7 mouse cellular contexts compared by ENCODE assay signal in the genomic region with DNA sequence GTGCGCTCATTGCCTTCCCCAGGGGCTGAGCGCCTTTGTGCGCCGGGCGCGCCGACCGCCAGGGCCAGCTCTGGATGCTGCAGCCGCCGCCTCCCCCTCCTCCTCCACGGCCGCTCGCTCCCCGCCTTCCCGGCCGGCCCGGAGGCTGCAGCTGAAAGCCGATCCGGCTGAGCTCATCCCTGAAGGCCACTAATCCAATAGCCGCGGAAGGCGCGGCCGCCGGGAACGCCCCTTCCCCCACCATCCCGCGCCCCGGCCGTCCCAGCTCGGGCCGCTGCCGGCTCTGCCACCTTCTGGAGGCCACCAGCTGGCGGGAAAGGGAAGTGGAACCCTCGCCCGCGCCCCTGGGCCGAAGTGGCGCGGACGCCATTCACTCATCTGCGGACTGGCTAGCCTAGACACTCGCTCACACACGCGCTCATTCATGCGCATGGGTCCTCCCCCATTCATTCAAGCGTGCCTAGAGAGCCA. TPM values are rescaled to one million over a fixed set of nuclear protein-coding genes. Genes with fewer than 3 reads are reported as not detected.
DNase-seq lines count a peak whose midpoint lies in the region; ATAC-seq and TF ChIP-seq lines count a peak whose summit lies in the region.

A gene (minus strand): TSS at position 167 of the 471 bp plus-strand sequence.

- H3K4me2 ChIP-seq in embryonic facial prominence, embryonic 12.5 days (replicated peaks), result peak within 1 kb of the TSS; percentile 83
- peak within 1 kb of the TSS; percentile 84 for H3K4me2 ChIP-seq in midbrain, embryonic 16.5 days (ENCODE audit: low read length)

- no peaks in the 10 kb centered on the region for H3K9me3 ChIP-seq in embryonic facial prominence, embryonic 12.5 days
- H3K9me3 ChIP-seq in midbrain, embryonic 16.5 days (replicated peaks; ENCODE audit: control insufficient read depth, low read length, poor library complexity, severe bottlenecking), result no peaks in the 10 kb centered on the region

- WGBS in embryonic facial prominence, embryonic 12.5 days, result 0% methylated on average over 34 of the region's 47 CpGs
- under 1% methylated on average over 44 of the region's 47 CpGs for WGBS in midbrain, embryonic 16.5 days

- DNase-seq in heart, adult 9 months (ENCODE audit: low spot score in 2 of 2), result peak; percentile 67 to 78
- peak; percentile 79 to 81 for DNase-seq in kidney, adult 8-10 months
- peak; percentile 70 for DNase-seq in liver
- DNase-seq in spleen, postnatal 4 days (ENCODE audit: low spot score in 2 of 2), result peak; percentile 35 to 73

- peak within 1 kb of the TSS; percentile 50 for H3K4me3 ChIP-seq in bone marrow macrophage, adult 2 months (ENCODE audit: insufficient read depth, low read length)
- peak within 1 kb of the TSS; percentile 58 for H3K4me3 ChIP-seq in embryonic facial prominence, embryonic 12.5 days
- peak within 1 kb of the TSS; percentile 76 for H3K4me3 ChIP-seq in midbrain, embryonic 16.5 days (ENCODE audit: low read depth, low read length)

- peaks cover 5% of the 10 kb centered on the region; the same call in 1 of the 2 replicates for H3K4me1 ChIP-seq in bone marrow macrophage, adult 2 months (ENCODE audit: control insufficient read depth, insufficient read depth, low read length)
- peaks cover 10% of the 10 kb centered on the region; the same call in 1 of the 2 replicates for H3K4me1 ChIP-seq in embryonic facial prominence, embryonic 12.5 days
- peaks cover 29% of the 10 kb centered on the region for H3K4me1 ChIP-seq in midbrain, embryonic 16.5 days (ENCODE audit: control insufficient read depth, insufficient read depth, low read length)

- TF ChIP-seq POLR2A in bone marrow macrophage, adult 2 months (IDR thresholded peaks at IDR 0.05; ENCODE audit: borderline replicate concordance, low read depth, low read length), result no peak

- no peaks in the 10 kb centered on the region; the same call in 1 of the 2 replicates for H3K27me3 ChIP-seq in embryonic facial prominence, embryonic 12.5 days
- H3K27me3 ChIP-seq in midbrain, embryonic 16.5 days (ENCODE audit: control insufficient read depth, insufficient read depth, low read depth, low read length), result no peaks in the 10 kb centered on the region

- ATAC-seq in embryonic facial prominence, embryonic 12.5 days (ENCODE audit: insufficient number of reproducible peaks, insufficient read depth, low FRiP score, low TSS enrichment), result peak; percentile 95
- peak; percentile 88 for ATAC-seq in midbrain, embryonic 16.5 days

- TF ChIP-seq CTCF in bone marrow macrophage, adult 2 months (IDR thresholded peaks at IDR 0.05; ENCODE audit: low read depth, low read length), result no peak

- H3K9ac ChIP-seq in embryonic facial prominence, embryonic 12.5 days, result peak within 1 kb of the TSS; percentile 72
- H3K9ac ChIP-seq in midbrain, embryonic 16.5 days (ENCODE audit: low read depth, low read length), result peak within 1 kb of the TSS; percentile 97

- H3K36me3 ChIP-seq in embryonic facial prominence, embryonic 12.5 days, result no peaks in the 10 kb centered on the region
- H3K36me3 ChIP-seq in midbrain, embryonic 16.5 days (ENCODE audit: control insufficient read depth, insufficient read depth, low read length), result no peaks in the 10 kb centered on the region

- no peak within 1 kb of the TSS for H3K27ac ChIP-seq in bone marrow macrophage, adult 2 months (ENCODE audit: insufficient read depth, low read depth, low read length)
- peak within 1 kb of the TSS; percentile 87 for H3K27ac ChIP-seq in embryonic facial prominence, embryonic 12.5 days
- peak within 1 kb of the TSS; percentile 96 for H3K27ac ChIP-seq in midbrain, embryonic 16.5 days (ENCODE audit: low read length)

RNA-seq across cellular contexts. Expression of the gene that starts here (rescaled TPM):
- polyA plus RNA-seq in bone marrow macrophage, adult 2 months (2012; ENCODE audit: insufficient read depth, insufficient read length, missing spikeins), result not detected in 2 replicates
- 35.2 and 36.8 TPM in 2 replicates for polyA plus RNA-seq in embryonic facial prominence, embryonic 12.5 days (2016; fragmentation: Nextera tagmentation; extraction: Ambion mirVana)
- 23.5 and 28.3 TPM in 2 replicates for polyA plus RNA-seq in midbrain, embryonic 16.5 days (2015; fragmentation: Nextera tagmentation; extraction: Ambion mirVana)

Comparison
In these comparisons a context has a peak if more than half of its experiments do, and no peak if none do; other contexts are left out.
1. RNA of the gene that starts here (polyA plus RNA-seq): 35.2 to 36.8 TPM in embryonic facial prominence, embryonic 12.5 days and 23.5 to 28.3 TPM in midbrain, embryonic 16.5 days; not detected in bone marrow macrophage, adult 2 months; every median in the first group is over 10 times any median in the second.
2. Peak in every context shown above with its lines, with median percentiles within 50 percentile points of each other: H3K4me3 ChIP-seq and DNase-seq.